Mouse (Mus musculus) cerebellum, adult 2 months (tissue): ENCODE measurements at regions not wholly inside any gene's neighbourhood (a gene's known extent, or its start where the extent isn't known, plus 50 kb on each side); places are given as distances from the start of the nearest gene placed in this dataset.

Experiments used
- CTCF ChIP-seq: fragments of 200-500 bp; IDR thresholded peaks from 2 replicates; pipeline ENCODE4 v1.5.1; 2011; ENCODE audit warnings: low read depth, mild to moderate bottlenecking, control low read depth, low read length, moderate library complexity, borderline replicate concordance; ENCODE audit not compliant: insufficient read depth
- POLR2A ChIP-seq: fragments of 200-500 bp; IDR thresholded peaks from 2 replicates; pipeline ENCODE4 v1.6.1; 2011; ENCODE audit warnings: low read length, control low read depth, borderline replicate concordance; ENCODE audit not compliant: insufficient read depth

DNA sequence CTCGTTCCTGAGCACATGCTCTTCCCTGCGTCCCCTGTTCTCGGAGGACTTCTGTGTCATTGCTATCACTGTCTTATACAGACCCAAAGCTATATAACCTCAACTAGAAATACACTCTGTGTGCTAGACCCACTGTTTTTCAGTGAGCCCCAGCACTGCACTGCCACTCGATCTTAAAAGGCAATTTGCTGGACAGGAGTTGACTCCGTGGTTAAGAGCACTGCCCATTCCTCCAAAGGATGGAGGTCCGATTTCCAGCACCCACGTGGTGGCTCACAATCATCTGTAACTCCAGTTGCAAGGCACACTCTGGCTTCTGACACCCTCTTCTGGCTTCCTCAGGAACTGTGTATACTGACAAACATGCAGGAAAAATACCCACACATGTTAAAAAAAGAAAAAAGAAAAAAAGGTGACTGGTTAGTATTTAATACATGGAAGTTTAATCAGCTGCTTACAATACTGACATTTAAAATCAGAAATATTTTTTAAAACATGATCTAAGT is 188.3 kb upstream of the Mkln1 start:
- TF ChIP-seq POLR2A (no peak), CTCF (no peak)
